Mouse (Mus musculus): ENCODE measurements at regions not wholly inside any gene's neighbourhood (a gene's known extent, or its start where the extent isn't known, plus 50 kb on each side); places are given as distances from the start of the nearest gene placed in this dataset.
"Not testable (repeated sequence)": the region's sequence is repeated elsewhere in the genome, so short reads cannot be mapped to it uniquely, and the experiment has no call there.

DNA sequence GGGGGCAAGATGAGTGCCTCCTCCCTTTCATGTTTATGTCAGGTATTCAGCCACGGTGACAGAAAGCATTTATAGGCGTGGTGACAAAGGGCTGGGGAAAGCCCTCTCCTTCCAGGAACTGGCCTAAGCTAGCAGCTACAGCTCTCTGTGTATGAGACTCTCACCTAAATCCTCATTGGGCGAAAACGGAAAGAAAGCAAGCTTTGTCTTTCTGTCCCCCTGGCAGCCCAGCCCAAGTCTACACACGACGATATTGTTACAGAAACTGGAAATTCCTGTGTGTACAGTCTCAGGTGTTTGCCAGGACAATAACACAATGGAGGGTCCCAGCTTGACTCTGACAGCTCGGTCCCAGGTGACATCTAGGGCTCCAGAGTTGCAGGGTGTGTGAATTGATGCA is 60.0 kb downstream of the Dact2 start:
- TF ChIP-seq CTCF (IDR thresholded peaks at IDR 0.05; ENCODE audit: extremely low read depth, insufficient read depth, low read length) (no peak), POLR2A (IDR thresholded peaks at IDR 0.05; ENCODE audit: extremely low read depth, insufficient read depth, low read length) (no peak)
- Histone ChIP-seq H3K4me3 (ENCODE audit: insufficient read depth, low read length) (no peak overlapping the region), H3K4me1 (ENCODE audit: control insufficient read depth, insufficient read depth, low read length) (0 out of 2 replicates have a peak, but pooled peaks cover 3% of the 10 kb centered on the region), H3K27ac (ENCODE audit: insufficient read depth, low read length) (no peak overlapping the region)

- Histone ChIP-seq H3K4me3 (ENCODE audit: insufficient read depth, low read length) (no peak overlapping the region), H3K4me1 (ENCODE audit: control insufficient read depth, insufficient read depth, low read length) (0 out of 2 replicates have a peak, but pooled peaks cover 3% of the 10 kb centered on the region), H3K27ac (ENCODE audit: insufficient read depth, low read length) (no peak overlapping the region)
- TF ChIP-seq CTCF (IDR thresholded peaks at IDR 0.05; ENCODE audit: extremely low read depth, insufficient read depth, low read length), result no peak
- TF ChIP-seq POLR2A (IDR thresholded peaks at IDR 0.05; ENCODE audit: extremely low read depth, insufficient read depth, low read length), result no peak
Observed at GRCm38 (mm10) chr17:14141669-14142068, 62.4 kb downstream of the Dact2 start.

- Histone ChIP-seq H3K4me1 (ENCODE audit: control insufficient read depth, insufficient read depth, low read length) (0 out of 2 replicates have a peak, but pooled peaks cover 3% of the 10 kb centered on the region), H3K4me3 (ENCODE audit: insufficient read depth, low read length) (no peak overlapping the region), H3K27ac (ENCODE audit: insufficient read depth, low read length) (no peak overlapping the region)
- TF ChIP-seq CTCF (IDR thresholded peaks at IDR 0.05; ENCODE audit: extremely low read depth, insufficient read depth, low read length) (no peak), POLR2A (IDR thresholded peaks at IDR 0.05; ENCODE audit: extremely low read depth, insufficient read depth, low read length) (no peak)
Observed at GRCm38 (mm10) chr17:14140266-14140665, 63.8 kb downstream of the Dact2 start.

DNA sequence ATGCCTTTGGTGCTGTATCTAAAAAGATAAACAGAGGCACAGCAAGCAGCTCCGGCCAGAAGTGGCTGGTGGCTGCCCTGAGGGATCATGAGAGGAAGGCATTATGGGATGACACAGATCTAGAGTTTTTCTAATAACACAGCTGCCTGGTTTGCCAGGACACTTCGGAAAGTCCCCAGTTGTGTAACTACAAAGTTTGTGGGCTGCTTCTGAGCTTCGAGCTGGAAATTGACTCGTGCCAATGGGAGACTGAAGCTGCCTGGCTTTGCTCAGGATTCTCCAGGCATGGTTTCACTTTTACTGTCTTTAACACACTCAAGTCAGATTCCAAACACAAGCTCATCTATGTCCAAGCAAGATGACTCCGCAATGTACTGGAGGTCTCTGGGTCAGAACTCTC is 65.2 kb downstream of the Dact2 start:
- 0 out of 2 replicates have a peak, but pooled peaks cover 3% of the 10 kb centered on the region for H3K4me1 ChIP-seq (ENCODE audit: control insufficient read depth, insufficient read depth, low read length)
- no peak overlapping the region for H3K27ac ChIP-seq (ENCODE audit: insufficient read depth, low read length)
- H3K4me3 ChIP-seq (ENCODE audit: insufficient read depth, low read length), result no peak overlapping the region
- TF ChIP-seq POLR2A (IDR thresholded peaks at IDR 0.05; ENCODE audit: extremely low read depth, insufficient read depth, low read length), result no peak

DNA sequence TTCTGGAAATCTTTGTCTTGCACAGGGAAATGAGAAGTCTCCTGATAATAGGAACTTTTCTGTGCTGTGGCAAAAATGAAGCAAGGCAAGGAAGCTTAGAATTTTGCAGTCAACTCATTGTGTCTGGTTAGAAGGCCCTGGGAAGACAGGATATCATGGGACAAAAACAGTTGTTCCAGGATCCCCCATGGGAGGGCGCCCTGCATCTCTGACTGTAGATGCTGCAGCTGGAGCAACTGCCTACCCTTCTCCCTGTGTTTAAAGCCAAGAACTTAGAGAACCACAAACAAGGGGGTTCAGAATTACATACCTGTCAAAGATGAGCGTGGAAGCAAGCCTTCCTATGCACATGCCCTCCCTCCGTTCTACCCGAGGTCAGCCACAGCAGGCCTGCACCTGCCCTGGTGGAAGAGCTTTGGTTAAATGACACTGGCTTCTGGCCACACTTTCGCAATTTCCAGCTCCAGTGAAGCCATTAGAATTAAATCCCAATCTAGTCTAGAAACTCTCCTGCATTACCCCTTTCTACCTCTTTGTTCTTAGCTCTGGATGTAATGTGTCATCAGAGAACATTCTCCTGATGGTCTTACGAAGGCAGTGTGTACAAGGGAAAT is 67.3 kb downstream of the Dact2 start:
- TF ChIP-seq CTCF (IDR thresholded peaks at IDR 0.05; ENCODE audit: extremely low read depth, insufficient read depth, low read length) (peak; percentile 64), POLR2A (IDR thresholded peaks at IDR 0.05; ENCODE audit: extremely low read depth, insufficient read depth, low read length) (no peak)
- Histone ChIP-seq H3K27ac (ENCODE audit: insufficient read depth, low read length) (no peak overlapping the region), H3K4me3 (ENCODE audit: insufficient read depth, low read length) (no peak overlapping the region), H3K4me1 (ENCODE audit: control insufficient read depth, insufficient read depth, low read length) (no peaks in the 10 kb centered on the region)

DNA sequence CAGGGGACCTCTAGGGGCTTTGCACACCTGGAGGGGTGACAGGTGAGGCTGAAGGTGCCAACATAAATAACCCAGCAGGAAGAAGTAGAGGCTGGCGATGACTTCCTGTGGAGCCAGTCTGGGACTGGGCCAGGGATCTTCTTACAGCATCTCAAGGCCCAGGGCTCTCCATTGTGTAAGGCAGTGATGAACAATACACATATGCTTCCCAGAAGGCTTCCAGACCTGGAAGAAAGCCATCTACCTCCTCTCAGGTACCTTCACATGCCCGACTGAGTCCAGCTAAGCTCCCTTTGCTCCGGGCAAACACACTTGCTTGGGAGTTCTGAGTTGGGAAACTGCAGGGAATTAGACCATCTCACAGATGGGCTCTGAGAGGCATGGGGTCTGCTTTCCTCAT is 69.5 kb downstream of the Dact2 start:
- no peaks in the 10 kb centered on the region for H3K4me1 ChIP-seq (ENCODE audit: control insufficient read depth, insufficient read depth, low read length)
- TF ChIP-seq POLR2A (IDR thresholded peaks at IDR 0.05; ENCODE audit: extremely low read depth, insufficient read depth, low read length), result no peak
- no peak for TF ChIP-seq CTCF (IDR thresholded peaks at IDR 0.05; ENCODE audit: extremely low read depth, insufficient read depth, low read length)
- H3K4me3 ChIP-seq (ENCODE audit: insufficient read depth, low read length), result no peak overlapping the region
- no peak overlapping the region for H3K27ac ChIP-seq (ENCODE audit: insufficient read depth, low read length)

GRCm38 (mm10) chr17:14133986-14134385 is 70.1 kb downstream of the Dact2 start:
- no peak for TF ChIP-seq CTCF (IDR thresholded peaks at IDR 0.05; ENCODE audit: extremely low read depth, insufficient read depth, low read length)
- no peak for TF ChIP-seq POLR2A (IDR thresholded peaks at IDR 0.05; ENCODE audit: extremely low read depth, insufficient read depth, low read length)
- Histone ChIP-seq H3K4me3 (ENCODE audit: insufficient read depth, low read length) (no peak overlapping the region), H3K27ac (ENCODE audit: insufficient read depth, low read length) (no peak overlapping the region), H3K4me1 (ENCODE audit: control insufficient read depth, insufficient read depth, low read length) (no peaks in the 10 kb centered on the region)

GRCm38 (mm10) chr17:14127031-14127430 is 67.7 kb upstream of the Gm7358 start:
- TF ChIP-seq CTCF (IDR thresholded peaks at IDR 0.05; ENCODE audit: extremely low read depth, insufficient read depth, low read length), result peak; percentile 40; the same call in 1 of the 2 replicates
- H3K27ac ChIP-seq (ENCODE audit: insufficient read depth, low read length); H3K4me3 ChIP-seq (ENCODE audit: insufficient read depth, low read length); H3K4me1 ChIP-seq (ENCODE audit: control insufficient read depth, insufficient read depth, low read length): not testable (repeated sequence)

- Histone ChIP-seq H3K27ac (ENCODE audit: insufficient read depth, low read length) (no peak overlapping the region), H3K4me1 (ENCODE audit: control insufficient read depth, insufficient read depth, low read length) (no peaks in the 10 kb centered on the region), H3K4me3 (ENCODE audit: insufficient read depth, low read length) (no peak overlapping the region)
- TF ChIP-seq POLR2A (IDR thresholded peaks at IDR 0.05; ENCODE audit: extremely low read depth, insufficient read depth, low read length), result no peak
- TF ChIP-seq CTCF (IDR thresholded peaks at IDR 0.05; ENCODE audit: extremely low read depth, insufficient read depth, low read length), result no peak
Observed at GRCm38 (mm10) chr17:14118863-14119262, 59.5 kb upstream of the Gm7358 start.

DNA sequence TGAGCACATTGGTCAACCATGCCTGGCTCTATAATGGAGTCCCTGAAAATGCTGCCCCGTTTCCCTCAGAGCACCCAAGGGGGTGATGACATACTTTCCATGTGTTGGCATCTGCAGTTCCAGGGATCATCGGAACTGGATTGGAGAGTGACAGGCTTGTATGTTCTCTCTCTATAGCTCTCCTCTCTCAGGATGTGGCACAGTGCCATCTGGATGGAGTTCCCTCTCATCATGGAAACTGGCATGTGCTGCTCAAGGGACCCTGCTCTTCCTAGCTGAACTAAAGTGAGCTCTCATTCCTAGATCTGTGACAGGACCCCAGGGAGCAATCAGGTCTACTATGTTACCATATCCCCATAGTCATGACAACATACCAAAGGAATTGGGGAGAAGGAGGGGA is 56.9 kb upstream of the Gm7358 start:
- TF ChIP-seq POLR2A (IDR thresholded peaks at IDR 0.05; ENCODE audit: extremely low read depth, insufficient read depth, low read length), result no peak
- Histone ChIP-seq H3K4me3 (ENCODE audit: insufficient read depth, low read length) (no peak overlapping the region), H3K4me1 (ENCODE audit: control insufficient read depth, insufficient read depth, low read length) (no peaks in the 10 kb centered on the region), H3K27ac (ENCODE audit: insufficient read depth, low read length) (no peak overlapping the region)
